Mouse (Mus musculus): ENCODE data around the gene S100a2.

DNA sequence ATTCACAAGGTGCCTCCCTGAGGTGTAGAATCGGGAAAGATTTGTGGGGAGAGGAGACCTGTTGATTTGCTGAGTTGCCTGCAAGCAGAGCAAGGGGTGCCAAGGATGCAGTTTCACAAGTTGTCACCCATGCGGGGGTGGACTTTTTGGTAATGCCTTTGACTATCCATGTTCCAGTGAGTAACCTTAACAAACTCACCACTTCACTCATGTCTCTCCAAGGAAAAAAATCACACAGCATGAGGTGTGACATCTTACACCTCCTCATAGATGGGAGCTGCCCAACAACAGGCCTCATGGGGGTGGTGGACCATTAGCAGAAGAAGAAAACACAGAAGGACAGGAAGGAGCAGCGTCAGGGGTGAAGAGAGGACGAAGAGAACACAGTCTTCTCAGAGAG, 7.5 kb upstream of the S100a2 start:
- TF ChIP-seq CTCF (IDR thresholded peaks at IDR 0.05; ENCODE audit: borderline replicate concordance, insufficient read depth, low read length) (no peak), POLR2A (IDR thresholded peaks at IDR 0.05; ENCODE audit: low read depth, low read length) (no peak)
